Mouse (Mus musculus) kidney, adult 2 months (tissue): ENCODE results near the gene Abcc10. TPM values are rescaled to one million over a fixed set of nuclear protein-coding genes. Genes with fewer than 3 reads are reported as not detected.
A peak's percentile ranks its signal among the peaks of the same experiment; 100 is the strongest.

ENCODE experiments used
- DNase-seq: peaks from one replicate; pipeline ENCODE4 v3.0.0; 2021
- H3K27ac ChIP-seq: fragments of 200-500 bp; 2 replicates; pipeline ENCODE4 v1.5.1; 2012; ENCODE audit warnings: low read depth, low read length, control low read depth, inconsistent platforms; ENCODE audit not compliant: insufficient read depth
- H3K27me3 ChIP-seq: fragments of 200-500 bp; replicated peaks from 2 replicates; pipeline ENCODE4 v1.6.1; 2012; ENCODE audit warnings: mild to moderate bottlenecking, moderate library complexity, low read length, inconsistent platforms; ENCODE audit not compliant: control insufficient read depth, insufficient read depth
- H3K36me3 ChIP-seq: fragments of 200-500 bp; 2 replicates; pipeline ENCODE4 v1.6.1; 2012; ENCODE audit warnings: mild to moderate bottlenecking, moderate library complexity, low read length, inconsistent platforms; ENCODE audit not compliant: control insufficient read depth, insufficient read depth
- H3K4me1 ChIP-seq: fragments of 200-500 bp; 2 replicates; pipeline ENCODE4 v1.6.1; 2011; ENCODE audit warnings: low read length; ENCODE audit not compliant: control insufficient read depth, insufficient read depth
- H3K4me3 ChIP-seq: fragments of 200-500 bp; 2 replicates; pipeline ENCODE4 v1.5.1; 2011; ENCODE audit warnings: mild to moderate bottlenecking, low read depth, low read length, control low read depth; ENCODE audit not compliant: insufficient read depth
- CTCF ChIP-seq: fragments of 200-500 bp; conservative IDR thresholded peaks from 2 replicates; pipeline ENCODE4 v1.5.1; 2011; ENCODE audit warnings: low read depth, mild to moderate bottlenecking, control low read depth, low read length, moderate library complexity, mixed read lengths; ENCODE audit not compliant: insufficient read depth, insufficient read length
- POLR2A ChIP-seq: fragments of 200-500 bp; IDR thresholded peaks from one replicate; pipeline ENCODE4 v1.6.1; 2011; ENCODE audit warnings: low read depth, low read length, control low read depth
- WGBS: fragments of 180-500 bp; shearing (Covaris S2); methylation state at CpG from one replicate; pipeline ENCODE4 v1.1.7; 2018; 5-methylcytosine and 5-hydroxymethylcytosine counted together
- polyA plus RNA-seq: library from polyadenylated mRNA; depleted of rRNA; stranded (reverse); fragments of >200 nt; gene quantifications from 2 replicates; pipeline ENCODE4 v1.2.3, GENCODE M21; 2012

Gene Abcc10
- polyA plus RNA-seq, 1 experiment = 16.8 TPM

GRCm38 (mm10) chr17:46285407-46285806 is 42.7 kb downstream of the Abcc10 start:
- 66% methylated on average over 6 of the region's 6 CpGs for WGBS
- Histone ChIP-seq H3K27ac (no peak overlapping the region), H3K36me3 (no peaks in the 10 kb centered on the region), H3K4me3 (no peak overlapping the region), H3K27me3 (no peaks in the 10 kb centered on the region), H3K4me1 (peaks cover 10% of the 10 kb centered on the region; the same call in 1 of the 2 replicates)
- TF ChIP-seq CTCF = no peak
- no peak for TF ChIP-seq POLR2A
- no peak for DNase-seq

DNA sequence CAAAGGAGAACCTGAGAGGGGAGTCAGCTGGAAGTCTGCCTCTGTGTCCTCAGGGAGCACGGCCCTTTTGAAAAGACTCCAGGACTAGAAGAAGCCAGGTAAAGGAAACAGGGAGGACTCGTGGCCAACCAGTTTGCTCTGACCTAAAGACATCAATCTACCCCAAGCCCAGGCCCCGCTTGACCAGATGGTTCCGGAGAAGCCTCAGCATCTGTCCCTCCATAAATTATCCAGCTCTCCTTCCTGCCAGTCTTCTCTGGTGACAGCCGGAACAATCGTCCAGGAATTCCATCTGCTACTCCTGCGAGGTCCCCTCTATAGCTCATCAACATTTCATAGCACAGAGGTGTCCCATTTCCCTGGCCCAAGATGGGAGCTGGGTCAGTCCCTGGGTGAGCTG is 43.5 kb downstream of the Abcc10 start:
- Histone ChIP-seq H3K27ac (no peak overlapping the region), H3K4me1 (peaks cover 10% of the 10 kb centered on the region; the same call in 1 of the 2 replicates), H3K36me3 (no peaks in the 10 kb centered on the region), H3K4me3 (no peak overlapping the region), H3K27me3 (no peaks in the 10 kb centered on the region)
- TF ChIP-seq POLR2A = no peak
- no peak for TF ChIP-seq CTCF
- 48% methylated on average over 7 of the region's 7 CpGs for WGBS
- no peak for DNase-seq

GRCm38 (mm10) chr17:46283911-46284310 is 44.2 kb downstream of the Abcc10 start:
- H3K36me3 ChIP-seq = no peaks in the 10 kb centered on the region
- WGBS = 62% methylated on average over 8 of the region's 8 CpGs
- TF ChIP-seq CTCF (no peak), POLR2A (no peak)
- H3K4me1 ChIP-seq = peaks cover 10% of the 10 kb centered on the region; the same call in 1 of the 2 replicates
- DNase-seq = peak; percentile 79
- H3K27ac ChIP-seq = peak overlapping the region; percentile 75; the same call in 1 of the 2 replicates
- no peaks in the 10 kb centered on the region for H3K27me3 ChIP-seq
- H3K4me3 ChIP-seq = no peak overlapping the region

DNA sequence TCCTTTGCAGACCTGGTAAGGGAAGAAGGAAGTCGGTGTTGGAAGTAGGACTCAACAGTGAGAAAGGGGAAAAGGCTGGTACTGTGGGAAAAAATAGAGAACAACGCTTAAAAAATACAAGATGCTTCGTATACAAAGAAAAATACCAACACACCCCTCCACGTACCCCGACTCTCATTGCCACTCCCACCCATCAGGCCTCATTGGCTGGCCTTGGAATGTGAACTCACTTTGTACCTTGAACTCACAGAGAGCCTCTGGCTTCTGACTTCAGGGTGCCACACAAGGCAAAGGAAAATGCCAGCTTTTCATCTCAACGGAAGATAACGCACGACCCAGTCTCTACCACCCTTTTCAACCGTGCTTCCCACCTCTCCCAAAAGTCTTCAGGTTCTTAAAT is 45.0 kb downstream of the Abcc10 start:
- no peak for DNase-seq
- Histone ChIP-seq H3K27ac (peak overlapping the region; percentile 75), H3K4me1 (peaks cover 10% of the 10 kb centered on the region; the same call in 1 of the 2 replicates), H3K4me3 (no peak overlapping the region), H3K36me3 (no peaks in the 10 kb centered on the region), H3K27me3 (no peaks in the 10 kb centered on the region)
- WGBS = 24% methylated on average over 9 of the region's 9 CpGs
- TF ChIP-seq POLR2A = no peak
- no peak for TF ChIP-seq CTCF

DNA sequence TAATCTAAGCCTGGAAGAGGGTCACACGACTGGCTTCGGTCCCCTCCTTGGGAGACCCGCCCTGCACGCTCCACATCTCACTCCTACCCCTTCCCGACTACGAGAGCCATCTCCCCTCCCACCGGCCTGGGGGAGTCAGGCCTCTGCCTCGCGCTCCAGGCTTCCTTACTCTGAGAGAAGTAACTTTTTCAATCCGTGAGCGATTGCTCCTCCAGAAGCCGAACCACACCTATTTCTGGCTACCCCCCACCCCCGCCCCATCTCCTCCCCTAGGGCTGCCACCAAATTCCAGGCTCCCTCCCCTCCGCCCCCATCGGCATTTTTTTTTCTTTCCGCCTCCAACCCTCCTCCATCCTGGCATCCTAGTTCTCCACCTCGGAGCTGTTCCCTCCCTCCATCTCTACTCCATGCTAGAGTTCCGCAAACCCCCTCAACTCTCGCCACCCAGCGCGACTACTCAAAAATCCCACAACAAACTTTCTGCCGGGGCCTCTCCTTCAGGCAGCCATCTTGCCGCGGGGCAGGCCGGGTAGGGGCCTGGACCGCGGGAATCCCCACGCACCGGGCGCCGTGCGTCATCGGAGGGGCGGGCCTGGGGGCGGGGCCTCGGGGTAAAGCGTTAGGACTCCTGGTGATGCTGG is 45.5 kb downstream of the Abcc10 start, which contains the start of gene Tjap1:
Gene Tjap1, minus strand, starts transcription at position 544 of the 641 bp plus-strand sequence.
- Histone ChIP-seq H3K36me3 (no peaks in the 10 kb centered on the region), H3K4me1 (peaks cover 10% of the 10 kb centered on the region; the same call in 1 of the 2 replicates), H3K4me3 (peak within 1 kb of the TSS; percentile 94), H3K27me3 (no peaks in the 10 kb centered on the region), H3K27ac (peak within 1 kb of the TSS; percentile 75)
- TF ChIP-seq POLR2A (no peak), CTCF (no peak)
- under 1% methylated on average over 37 of the region's 37 CpGs for WGBS
- DNase-seq = peak; percentile 94

DNA sequence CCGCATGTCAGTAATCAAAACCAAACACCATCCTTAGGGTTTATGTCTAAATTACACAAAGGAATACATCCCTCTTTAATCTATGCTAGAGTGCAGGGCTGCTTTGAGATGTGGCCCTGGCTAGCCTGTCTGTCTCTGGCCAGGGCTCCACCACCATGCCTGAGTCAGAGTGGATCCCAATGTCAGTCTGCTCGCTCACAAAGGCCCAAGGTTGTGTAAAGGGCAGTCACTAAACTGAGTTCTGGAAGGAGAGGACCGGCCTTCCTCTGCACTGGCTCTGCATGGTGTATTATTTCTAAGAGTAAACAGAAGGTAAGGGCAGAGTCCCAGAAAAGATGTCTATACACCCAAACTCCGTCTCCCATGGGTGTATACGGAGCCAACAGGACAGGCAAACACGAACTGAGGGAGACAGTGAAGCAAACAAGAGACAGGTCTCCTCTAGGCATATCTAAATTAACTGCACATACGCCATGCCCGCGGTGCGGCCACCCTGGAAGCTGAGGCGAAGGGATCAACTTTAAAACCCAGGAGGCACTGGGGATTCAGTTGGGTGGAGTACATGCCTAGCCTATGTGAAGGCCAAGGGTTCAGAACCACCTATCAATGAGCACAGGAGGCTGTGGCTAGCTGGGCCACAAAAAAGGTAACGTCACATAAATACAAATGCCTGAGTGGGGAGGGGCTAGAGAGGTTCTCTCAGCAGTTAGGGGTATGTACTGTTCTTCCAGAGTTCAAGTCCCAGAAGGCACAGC is 50.0 kb downstream of the Abcc10 start:
- DNase-seq = no peak
- 93% methylated on average over 12 of the region's 12 CpGs for WGBS

DNA sequence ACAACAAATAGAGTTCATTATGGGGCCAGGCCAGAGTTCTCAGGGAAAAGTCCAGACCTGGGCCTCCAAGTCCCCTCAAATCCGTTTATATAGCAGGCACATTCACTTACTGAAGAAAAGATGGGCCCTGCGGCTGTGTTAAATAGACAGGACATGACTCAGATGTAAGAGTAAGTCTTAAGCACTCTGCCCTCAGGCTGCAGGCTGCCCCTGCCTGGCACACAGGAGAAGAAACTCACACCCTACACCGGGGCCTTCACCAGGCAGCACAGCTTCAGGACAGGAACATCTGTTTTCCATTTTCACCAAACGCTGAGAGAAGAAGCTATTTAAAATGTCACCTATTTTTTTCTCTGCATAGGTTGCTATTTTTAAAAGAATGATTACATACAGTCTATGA is 50.6 kb downstream of the Abcc10 start:
- 75% methylated on average over 4 of the region's 4 CpGs for WGBS
- peaks cover 10% of the 10 kb centered on the region; the same call in 1 of the 2 replicates for H3K4me1 ChIP-seq
- H3K36me3 ChIP-seq = no peaks in the 10 kb centered on the region
- no peak overlapping the region for H3K4me3 ChIP-seq
- no peak overlapping the region for H3K27ac ChIP-seq
- no peak for TF ChIP-seq POLR2A
- no peak for DNase-seq
- H3K27me3 ChIP-seq = no peaks in the 10 kb centered on the region

More for the DNA sequence above, 50.0 kb downstream of the Abcc10 start:
- no peaks in the 10 kb centered on the region for H3K27me3 ChIP-seq
- no peak overlapping the region for H3K27ac ChIP-seq
- peaks cover 10% of the 10 kb centered on the region; the same call in 1 of the 2 replicates for H3K4me1 ChIP-seq
- TF ChIP-seq CTCF (no peak), POLR2A (no peak)
- H3K36me3 ChIP-seq = no peaks in the 10 kb centered on the region
- H3K4me3 ChIP-seq = no peak overlapping the region
